Mouse (Mus musculus): ENCODE data around the gene Cdc42ep3. TPM values are rescaled to one million over a fixed set of nuclear protein-coding genes. Genes with fewer than 3 reads are reported as not detected.
A peak's percentile ranks its signal among the peaks of the same experiment; 100 is the strongest.

Gene Cdc42ep3
- polyA plus RNA-seq, 1 experiment: 23.3 TPM

GRCm38 (mm10) chr17:79372973-79373372 lies 18.1 kb upstream of the Cdc42ep3 start:
- DNase-seq: no peak
- no peak for TF ChIP-seq POLR2A (IDR thresholded peaks at IDR 0.05; ENCODE audit: borderline replicate concordance, extremely low read depth, low read depth, low read length)
- TF ChIP-seq CTCF (IDR thresholded peaks at IDR 0.05; ENCODE audit: insufficient read depth, low read length): no peak
- Histone ChIP-seq H3K4me1 (ENCODE audit: control insufficient read depth, insufficient read depth, low read length) (no peaks in the 10 kb centered on the region), H3K4me3 (replicated peaks; ENCODE audit: extremely low read depth, low read depth, low read length) (no peak overlapping the region)
- 37% methylated on average over 5 of the region's 5 CpGs for WGBS

- no peak for DNase-seq
- WGBS: 62% methylated on average over 5 of the region's 5 CpGs
- TF ChIP-seq POLR2A (IDR thresholded peaks at IDR 0.05; ENCODE audit: borderline replicate concordance, extremely low read depth, low read depth, low read length) (no peak), CTCF (IDR thresholded peaks at IDR 0.05; ENCODE audit: insufficient read depth, low read length) (no peak)
- Histone ChIP-seq H3K4me1 (ENCODE audit: control insufficient read depth, insufficient read depth, low read length) (no peaks in the 10 kb centered on the region), H3K4me3 (replicated peaks; ENCODE audit: extremely low read depth, low read depth, low read length) (no peak overlapping the region)
These were observed 10.0 kb upstream of the Cdc42ep3 start for GRCm38 (mm10) chr17:79364749-79365450.

GRCm38 (mm10) chr17:79356071-79356601 lies 1.2 kb upstream of the Cdc42ep3 start:
- no peak for DNase-seq
- TF ChIP-seq CTCF (IDR thresholded peaks at IDR 0.05; ENCODE audit: insufficient read depth, low read length) (no peak), POLR2A (IDR thresholded peaks at IDR 0.05; ENCODE audit: borderline replicate concordance, extremely low read depth, low read depth, low read length) (no peak)
- Histone ChIP-seq H3K4me3 (replicated peaks; ENCODE audit: extremely low read depth, low read depth, low read length) (peak overlapping the region; percentile 85), H3K4me1 (ENCODE audit: control insufficient read depth, insufficient read depth, low read length) (0 out of 2 replicates have a peak, but pooled peaks cover 3% of the 10 kb centered on the region)
- 7% methylated on average over 24 of the region's 24 CpGs for WGBS

- TF ChIP-seq POLR2A (IDR thresholded peaks at IDR 0.05; ENCODE audit: borderline replicate concordance, extremely low read depth, low read depth, low read length) (peak; percentile 44; the same call in 1 of the 2 replicates), CTCF (IDR thresholded peaks at IDR 0.05; ENCODE audit: insufficient read depth, low read length) (no peak)
- peak; percentile 81 for DNase-seq
- 0 out of 2 replicates have a peak, but pooled peaks cover 6% of the 10 kb centered on the region for H3K4me1 ChIP-seq (ENCODE audit: control insufficient read depth, insufficient read depth, low read length)
- peak overlapping the region; percentile 85 for H3K4me3 ChIP-seq (replicated peaks; ENCODE audit: extremely low read depth, low read depth, low read length)
- WGBS: under 1% methylated on average over 59 of the region's 59 CpGs
These were observed 540 bp upstream of the Cdc42ep3 start for GRCm38 (mm10) chr17:79355271-79355991.

- 2% methylated on average over 6 of the region's 6 CpGs for WGBS
- H3K4me1 ChIP-seq (ENCODE audit: control insufficient read depth, insufficient read depth, low read length): 0 out of 2 replicates have a peak, but pooled peaks cover 10% of the 10 kb centered on the region
These were observed 782 bp downstream of the Cdc42ep3 start for GRCm38 (mm10) chr17:79354174-79354443.

GRCm38 (mm10) chr17:79353446-79354173 lies 1.3 kb downstream of the Cdc42ep3 start:
- Histone ChIP-seq H3K4me3 (replicated peaks; ENCODE audit: extremely low read depth, low read depth, low read length) (peak overlapping the region; percentile 73), H3K4me1 (ENCODE audit: control insufficient read depth, insufficient read depth, low read length) (peaks cover 12% of the 10 kb centered on the region; the same call in 1 of the 2 replicates)
- no peak for DNase-seq
- TF ChIP-seq CTCF (IDR thresholded peaks at IDR 0.05; ENCODE audit: insufficient read depth, low read length) (no peak), POLR2A (IDR thresholded peaks at IDR 0.05; ENCODE audit: borderline replicate concordance, extremely low read depth, low read depth, low read length) (no peak)
- WGBS: 15% methylated on average over 16 of the region's 16 CpGs

More at GRCm38 (mm10) chr17:79354174-79354443, 782 bp downstream of the Cdc42ep3 start:
- peak overlapping the region; percentile 73 for H3K4me3 ChIP-seq (replicated peaks; ENCODE audit: extremely low read depth, low read depth, low read length)
- DNase-seq: no peak
- TF ChIP-seq POLR2A (IDR thresholded peaks at IDR 0.05; ENCODE audit: borderline replicate concordance, extremely low read depth, low read depth, low read length) (0 out of 2 replicates have a peak, but pooled peaks have one; percentile 5), CTCF (IDR thresholded peaks at IDR 0.05; ENCODE audit: insufficient read depth, low read length) (no peak)

- H3K4me1 ChIP-seq (ENCODE audit: control insufficient read depth, insufficient read depth, low read length): peaks cover 21% of the 10 kb centered on the region
- 74% methylated on average over 11 of the region's 11 CpGs for WGBS
- no peak for DNase-seq
- H3K4me3 ChIP-seq (replicated peaks; ENCODE audit: extremely low read depth, low read depth, low read length): no peak overlapping the region
- TF ChIP-seq POLR2A (IDR thresholded peaks at IDR 0.05; ENCODE audit: borderline replicate concordance, extremely low read depth, low read depth, low read length) (no peak), CTCF (IDR thresholded peaks at IDR 0.05; ENCODE audit: insufficient read depth, low read length) (no peak)
These were observed 4.1 kb downstream of the Cdc42ep3 start for GRCm38 (mm10) chr17:79350751-79351191.

- no peak for TF ChIP-seq POLR2A (IDR thresholded peaks at IDR 0.05; ENCODE audit: borderline replicate concordance, extremely low read depth, low read depth, low read length)
- no peak for TF ChIP-seq CTCF (IDR thresholded peaks at IDR 0.05; ENCODE audit: insufficient read depth, low read length)
- DNase-seq: no peak
- Histone ChIP-seq H3K4me1 (ENCODE audit: control insufficient read depth, insufficient read depth, low read length) (peaks cover 23% of the 10 kb centered on the region), H3K4me3 (replicated peaks; ENCODE audit: extremely low read depth, low read depth, low read length) (no peak overlapping the region)
- WGBS: 74% methylated on average over 4 of the region's 4 CpGs
These were observed 5.5 kb downstream of the Cdc42ep3 start for GRCm38 (mm10) chr17:79349371-79349770.
